ENCODE assay signal across 26 mouse cellular contexts in genomic region chr14:58081955-58082354, GRCm38 (mm10). TPM values are rescaled to one million over a fixed set of nuclear protein-coding genes. Genes with fewer than 3 reads are reported as not detected.
DNase-seq lines count a peak whose midpoint lies in the region; ATAC-seq and TF ChIP-seq lines count a peak whose summit lies in the region.
"Had no signal": no experiment of that assay in that cellular context is flagged by ENCODE, and none has a peak within 500 bp of the region (broad histone marks: within the 10 kb centered on the region; RNA-seq: fewer than 3 reads in every experiment).

No protein-coding gene starts in this region.

- H3K36me3 ChIP-seq in heart, embryonic 12.5 days: 0 out of 2 replicates have a peak, but pooled peaks cover 8% of the 10 kb centered on the region
- H3K36me3 ChIP-seq in heart, postnatal 0 days (replicated peaks; ENCODE audit: control insufficient read depth, insufficient read depth, low read length): 0 out of 2 replicates have a peak, but pooled peaks cover 3% of the 10 kb centered on the region
- peaks cover 2% of the 10 kb centered on the region; the same call in 1 of the 2 replicates for H3K36me3 ChIP-seq in heart, embryonic 10.5 days
- H3K36me3 ChIP-seq in lung, embryonic 14.5 days (ENCODE audit: insufficient read depth): no peaks in the 10 kb centered on the region
- H3K36me3 ChIP-seq: embryonic facial prominence, embryonic 12.5 days; limb, embryonic 10.5 days; liver, embryonic 15.5 days; midbrain, embryonic 10.5 days; stomach, embryonic 15.5 days had no signal

- H3K4me3 ChIP-seq in heart, embryonic 12.5 days: no peak overlapping the region
- no peak overlapping the region for H3K4me3 ChIP-seq in heart, postnatal 0 days (ENCODE audit: low read depth, low read length)
- no peak overlapping the region for H3K4me3 ChIP-seq in heart, embryonic 10.5 days
- H3K4me3 ChIP-seq in lung, embryonic 14.5 days (ENCODE audit: low read depth, low read length): no peak overlapping the region
- H3K4me3 ChIP-seq: embryonic facial prominence, embryonic 12.5 days; heart, embryonic 15.5 days; hindbrain, embryonic 13.5 days; limb, embryonic 10.5 days; liver, embryonic 15.5 days; midbrain, embryonic 10.5 days; neural tube, embryonic 15.5 days; stomach, embryonic 15.5 days had no signal

- H3K27me3 ChIP-seq in heart, embryonic 12.5 days (replicated peaks): peaks cover 17% of the 10 kb centered on the region
- peaks cover under 1% of the 10 kb centered on the region for H3K27me3 ChIP-seq in heart, postnatal 0 days (ENCODE audit: control insufficient read depth, insufficient read depth, low read length)
- H3K27me3 ChIP-seq in heart, embryonic 10.5 days (ENCODE audit: insufficient read depth, poor library complexity, severe bottlenecking): peaks cover 20% of the 10 kb centered on the region
- H3K27me3 ChIP-seq in lung, embryonic 14.5 days (ENCODE audit: insufficient read depth, low read length): peaks cover 19% of the 10 kb centered on the region

- peaks cover 11% of the 10 kb centered on the region for H3K4me1 ChIP-seq in heart, embryonic 12.5 days (replicated peaks)
- peaks cover 20% of the 10 kb centered on the region for H3K4me1 ChIP-seq in heart, postnatal 0 days (ENCODE audit: control insufficient read depth, insufficient read depth)
- H3K4me1 ChIP-seq in heart, embryonic 10.5 days: peaks cover 11% of the 10 kb centered on the region; the same call in 1 of the 2 replicates
- no peaks in the 10 kb centered on the region for H3K4me1 ChIP-seq in lung, embryonic 14.5 days (ENCODE audit: insufficient read depth)
- H3K4me1 ChIP-seq: embryonic facial prominence, embryonic 12.5 days; limb, embryonic 10.5 days; liver, embryonic 15.5 days; midbrain, embryonic 10.5 days had no signal

- no peak for TF ChIP-seq CTCF in heart, postnatal 0 days (IDR thresholded peaks at IDR 0.05; ENCODE audit: low read depth)
- no peak for TF ChIP-seq CTCF in lung, embryonic 14.5 days (IDR thresholded peaks at IDR 0.05; ENCODE audit: low read depth)

- no peak overlapping the region for H3K9ac ChIP-seq in heart, embryonic 12.5 days
- no peak overlapping the region for H3K9ac ChIP-seq in heart, postnatal 0 days (replicated peaks; ENCODE audit: low read depth, low read length)
- no peak overlapping the region for H3K9ac ChIP-seq in lung, embryonic 14.5 days
- H3K9ac ChIP-seq: embryonic facial prominence, embryonic 12.5 days; forebrain, postnatal 0 days; heart, embryonic 15.5 days; hindbrain, embryonic 13.5 days; liver, embryonic 15.5 days; neural tube, embryonic 15.5 days; stomach, embryonic 15.5 days had no signal

- DNase-seq in heart, adult 11 months: peak; percentile 5
- peak; percentile 77 for DNase-seq in heart, postnatal 0 days (ENCODE audit: low spot score)
- DNase-seq in heart, embryonic 10.5 days (ENCODE audit: low spot score): no peak
- DNase-seq in lung, embryonic 14.5 days: peak; percentile 33
- DNase-seq in lung, postnatal 10 days: no peak
- no peak for DNase-seq in B cell, adult 2 months
- DNase-seq: adrenal gland, adult 2 months; cerebellum, adult 11-12 months; cerebellum, postnatal 25 days; forebrain, postnatal 0 days; gastrocnemius, postnatal 25 days; kidney, adult 8-10 months; liver; thymus, adult 2 months; thymus, postnatal 4 days had no signal

- WGBS in heart, embryonic 12.5 days: 52% methylated on average over 1 of the region's 1 CpGs
- 13% methylated on average over 1 of the region's 1 CpGs for WGBS in heart, postnatal 0 days
- WGBS in heart, embryonic 10.5 days: 64% methylated on average over 1 of the region's 1 CpGs
- WGBS in lung, embryonic 14.5 days: 24% methylated on average over 1 of the region's 1 CpGs

- H3K27ac ChIP-seq in heart, embryonic 12.5 days (ENCODE audit: poor library complexity, severe bottlenecking): no peak overlapping the region
- no peak overlapping the region for H3K27ac ChIP-seq in heart, postnatal 0 days (ENCODE audit: low read depth)
- no peak overlapping the region for H3K27ac ChIP-seq in heart, embryonic 10.5 days
- no peak overlapping the region for H3K27ac ChIP-seq in lung, embryonic 14.5 days (ENCODE audit: low read depth)
- H3K27ac ChIP-seq: embryonic facial prominence, embryonic 12.5 days; heart, embryonic 15.5 days; hindbrain, embryonic 13.5 days; limb, embryonic 10.5 days; liver, embryonic 15.5 days; macrophage; midbrain, embryonic 10.5 days; neural tube, embryonic 15.5 days; stomach, embryonic 15.5 days had no signal

- ATAC-seq in heart, embryonic 12.5 days (ENCODE audit: insufficient number of reproducible peaks, low FRiP score): no peak
- peak; percentile 36; the same call in 1 of the 2 replicates for ATAC-seq in heart, postnatal 0 days (ENCODE audit: insufficient read depth, low read depth)
- ATAC-seq in lung, embryonic 14.5 days (ENCODE audit: insufficient read depth): no peak
- ATAC-seq: forebrain, postnatal 0 days had no signal

- no peak for TF ChIP-seq EP300 in heart, postnatal 0 days (IDR thresholded peaks at IDR 0.05; ENCODE audit: low read depth)

- H3K4me2 ChIP-seq in heart, embryonic 12.5 days: no peak overlapping the region
- no peak overlapping the region for H3K4me2 ChIP-seq in heart, postnatal 0 days (ENCODE audit: low read depth, low read length)
- H3K4me2 ChIP-seq in lung, embryonic 14.5 days: no peak overlapping the region
- H3K4me2 ChIP-seq: embryonic facial prominence, embryonic 12.5 days; heart, embryonic 15.5 days; hindbrain, embryonic 13.5 days; liver, embryonic 15.5 days; neural tube, embryonic 15.5 days; stomach, embryonic 15.5 days had no signal

- no peaks in the 10 kb centered on the region for H3K9me3 ChIP-seq in heart, embryonic 12.5 days (replicated peaks)
- peaks cover 7% of the 10 kb centered on the region; the same call in 1 of the 2 replicates for H3K9me3 ChIP-seq in heart, postnatal 0 days (replicated peaks; ENCODE audit: control insufficient read depth, low read length)
- H3K9me3 ChIP-seq in heart, embryonic 10.5 days: no peaks in the 10 kb centered on the region
- H3K9me3 ChIP-seq in lung, embryonic 14.5 days (ENCODE audit: low read depth, low read length): no peaks in the 10 kb centered on the region
- H3K9me3 ChIP-seq: embryonic facial prominence, embryonic 12.5 days; heart, embryonic 15.5 days; hindbrain, embryonic 13.5 days; limb, embryonic 10.5 days; liver, embryonic 15.5 days; midbrain, embryonic 10.5 days; neural tube, embryonic 15.5 days; stomach, embryonic 15.5 days had no signal

RNA-seq across cellular contexts. Expression of gene Fgf9, which starts 11.6 kb away (rescaled TPM):
- 8.5 and 10.3 TPM in 2 replicates for polyA plus RNA-seq in heart, embryonic 12.5 days (2016; fragmentation: Nextera tagmentation; extraction: Ambion mirVana)
- 3.7 and 7.6 TPM in 2 replicates for total RNA-seq in heart, postnatal 0 days (2014; rRNA removed; ENCODE audit: low replicate concordance)
- 10.0 and 10.6 TPM in 2 replicates for polyA plus RNA-seq in heart, postnatal 0 days (2015; fragmentation: Nextera tagmentation; extraction: Ambion mirVana)
- polyA plus RNA-seq in heart, embryonic 10.5 days (2016; fragmentation: Nextera tagmentation; extraction: Ambion mirVana): 5.4 and 9.0 TPM in 2 replicates
- 7.8 and 9.1 TPM in 2 replicates for polyA plus RNA-seq in lung, embryonic 14.5 days (2014; fragmentation: Nextera tagmentation; extraction: Ambion mirVana)
- total RNA-seq: ES-E14 had no signal

Comparison
In these comparisons a context has a peak if more than half of its experiments do, and no peak if none do; other contexts are left out.
1. DNase-seq: peak in heart, adult 11 months (single experiment), heart, postnatal 0 days (single experiment) and lung, embryonic 14.5 days (single experiment); none in heart, embryonic 10.5 days (single experiment), lung, postnatal 10 days (single experiment) and B cell, adult 2 months (0 of 2).